Comparison of ENCODE assay signal across 30 mouse cellular contexts in the genomic region with DNA sequence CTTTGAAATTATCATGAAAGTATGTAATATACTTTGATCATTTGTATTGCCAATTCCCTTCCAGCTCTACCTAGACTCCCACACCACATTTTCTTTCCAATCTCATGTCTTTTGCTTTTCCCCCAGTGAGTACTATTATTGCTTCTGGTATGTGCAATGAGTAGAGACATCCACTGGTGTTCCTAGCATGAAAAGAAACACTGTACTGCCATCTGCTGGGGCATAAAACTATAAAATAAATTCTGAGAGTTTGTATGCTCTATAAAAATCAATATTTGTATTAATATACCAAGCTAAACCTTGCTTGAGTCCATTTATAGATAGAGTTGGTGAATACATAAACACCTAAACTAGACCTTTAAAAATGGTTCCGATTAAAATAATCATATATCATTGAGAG. TPM values are rescaled to one million over a fixed set of nuclear protein-coding genes. Genes with fewer than 3 reads are reported as not detected.
DNase-seq lines count a peak whose midpoint lies in the region; ATAC-seq and TF ChIP-seq lines count a peak whose summit lies in the region.
"Had no signal": no experiment of that assay in that cellular context is flagged by ENCODE, and none has a peak within 500 bp of the region (broad histone marks: within the 10 kb centered on the region; RNA-seq: fewer than 3 reads in every experiment).

No protein-coding gene starts in this region.

- no peak overlapping the region for H3K4me3 ChIP-seq in hindbrain, postnatal 0 days (ENCODE audit: low read length)
- no peak overlapping the region for H3K4me3 ChIP-seq in hindbrain, embryonic 13.5 days
- no peak overlapping the region for H3K4me3 ChIP-seq in liver, postnatal 0 days (ENCODE audit: low read depth, low read length)
- H3K4me3 ChIP-seq: embryonic facial prominence, embryonic 15.5 days; gastrocnemius, adult 2 months; limb, embryonic 15.5 days; neural tube, embryonic 15.5 days had no signal

- intact Hi-C loops in heart, postnatal 14 days (cut with DNase I): loop anchor here (5.0 kb wide), 1 partner anchor 427 kb away; no protein-coding TSS in a partner anchor

- no peaks in the 10 kb centered on the region for H3K4me1 ChIP-seq in hindbrain, postnatal 0 days (ENCODE audit: insufficient read depth, low read length)
- no peaks in the 10 kb centered on the region for H3K4me1 ChIP-seq in hindbrain, embryonic 13.5 days (replicated peaks)
- no peaks in the 10 kb centered on the region for H3K4me1 ChIP-seq in liver, postnatal 0 days (ENCODE audit: insufficient read depth)
- H3K4me1 ChIP-seq: embryonic facial prominence, embryonic 15.5 days; limb, embryonic 15.5 days; neural tube, embryonic 15.5 days had no signal

- 92% methylated on average over 1 of the region's 1 CpGs for WGBS in hindbrain, postnatal 0 days
- 96% methylated on average over 1 of the region's 1 CpGs for WGBS in hindbrain, embryonic 13.5 days
- WGBS in liver, postnatal 0 days (ENCODE audit: insufficient replicate concordance): 81% methylated on average over 1 of the region's 1 CpGs

- H3K27me3 ChIP-seq in hindbrain, postnatal 0 days (ENCODE audit: insufficient read depth, low read length): no peaks in the 10 kb centered on the region
- H3K27me3 ChIP-seq in hindbrain, embryonic 13.5 days: no peaks in the 10 kb centered on the region
- no peaks in the 10 kb centered on the region for H3K27me3 ChIP-seq in liver, postnatal 0 days (ENCODE audit: insufficient read depth, low read length)
- H3K27me3 ChIP-seq: embryonic facial prominence, embryonic 15.5 days; limb, embryonic 15.5 days; neural tube, embryonic 15.5 days had no signal

- DNase-seq in hindbrain, postnatal 0 days (ENCODE audit: low spot score): peak; percentile 8
- DNase-seq in liver, postnatal 0 days: no peak
- DNase-seq in liver: no peak
- DNase-seq in 3T3-L1 (ENCODE audit: low read depth, low spot score): peak; percentile 15
- DNase-seq in A20 (ENCODE audit: low read depth, low spot score): peak; percentile 26
- no peak for DNase-seq in heart, postnatal 14 days
- DNase-seq in testis, postnatal 14 days (ENCODE audit: low spot score): no peak
- DNase-seq: adrenal gland, postnatal 36 days; cerebellum, adult 18-20 months; cerebellum, postnatal 36 days; embryo, embryonic 11 days; gastrocnemius, adult 2 months; heart, postnatal 36 days; kidney, adult 9 months; kidney, postnatal 36 days; layer of hippocampus, adult 9-11 months; lung, adult 18-20 months; right cerebral cortex, postnatal 14 days had no signal

- H3K4me2 ChIP-seq in hindbrain, postnatal 0 days (ENCODE audit: low read depth, low read length): no peak overlapping the region
- H3K4me2 ChIP-seq in hindbrain, embryonic 13.5 days: no peak overlapping the region
- H3K4me2 ChIP-seq in liver, postnatal 0 days (ENCODE audit: low read depth, low read length): no peak overlapping the region
- H3K4me2 ChIP-seq: embryonic facial prominence, embryonic 15.5 days; hindbrain, embryonic 14.5 days; limb, embryonic 15.5 days; neural tube, embryonic 15.5 days had no signal

- no peak for ATAC-seq in hindbrain, postnatal 0 days
- no peak for ATAC-seq in hindbrain, embryonic 13.5 days (ENCODE audit: low FRiP score)
- no peak for ATAC-seq in liver, postnatal 0 days

- TF ChIP-seq CTCF in hindbrain, postnatal 0 days (IDR thresholded peaks at IDR 0.05; ENCODE audit: low read depth): peak; percentile 31
- TF ChIP-seq CTCF in liver, postnatal 0 days (IDR thresholded peaks at IDR 0.05; ENCODE audit: low read depth): 0 out of 2 replicates have a peak, but pooled peaks have one; percentile 4

- no peaks in the 10 kb centered on the region for H3K36me3 ChIP-seq in hindbrain, postnatal 0 days (ENCODE audit: insufficient read depth, low read length)
- no peaks in the 10 kb centered on the region for H3K36me3 ChIP-seq in hindbrain, embryonic 13.5 days
- H3K36me3 ChIP-seq in liver, postnatal 0 days (replicated peaks; ENCODE audit: insufficient read depth, low read length): no peaks in the 10 kb centered on the region
- H3K36me3 ChIP-seq: embryonic facial prominence, embryonic 15.5 days; limb, embryonic 15.5 days; neural tube, embryonic 15.5 days had no signal

- no peaks in the 10 kb centered on the region for H3K9me3 ChIP-seq in hindbrain, postnatal 0 days (ENCODE audit: low read length)
- no peaks in the 10 kb centered on the region for H3K9me3 ChIP-seq in hindbrain, embryonic 13.5 days
- no peaks in the 10 kb centered on the region for H3K9me3 ChIP-seq in liver, postnatal 0 days (ENCODE audit: low read length)
- H3K9me3 ChIP-seq: embryonic facial prominence, embryonic 15.5 days; limb, embryonic 15.5 days; neural tube, embryonic 15.5 days had no signal

- no peak overlapping the region for H3K27ac ChIP-seq in hindbrain, postnatal 0 days
- H3K27ac ChIP-seq in hindbrain, embryonic 13.5 days: no peak overlapping the region
- no peak overlapping the region for H3K27ac ChIP-seq in liver, postnatal 0 days (ENCODE audit: low read depth)
- H3K27ac ChIP-seq: embryonic facial prominence, embryonic 15.5 days; gastrocnemius, adult 2 months; hindbrain, embryonic 14.5 days; limb, embryonic 15.5 days; neural tube, embryonic 15.5 days had no signal

- no peak overlapping the region for H3K9ac ChIP-seq in hindbrain, postnatal 0 days (replicated peaks; ENCODE audit: low read length)
- H3K9ac ChIP-seq in hindbrain, embryonic 13.5 days: no peak overlapping the region
- H3K9ac ChIP-seq in liver, postnatal 0 days (replicated peaks): no peak overlapping the region
- H3K9ac ChIP-seq: embryonic facial prominence, embryonic 15.5 days; hindbrain, embryonic 14.5 days; limb, embryonic 15.5 days; neural tube, embryonic 15.5 days had no signal

- TF ChIP-seq EP300 in liver, postnatal 0 days (IDR thresholded peaks at IDR 0.05; ENCODE audit: low read depth): no peak

RNA-seq across cellular contexts. Expression of gene Tmprss15, which starts 27.0 kb away (rescaled TPM):
- total RNA-seq in hindbrain, postnatal 0 days (2014; rRNA removed): 0.04 and 0.16 TPM in 2 replicates
- polyA plus RNA-seq in hindbrain, postnatal 0 days (2015; fragmentation: Nextera tagmentation; extraction: Ambion mirVana): 0.05 TPM in 1 of 2 replicates, not detected in the other
- not detected in 2 replicates for polyA plus RNA-seq in hindbrain, embryonic 13.5 days (2015; fragmentation: Nextera tagmentation; extraction: Ambion mirVana)
- polyA plus RNA-seq in liver, postnatal 0 days (2015; fragmentation: Nextera tagmentation; extraction: Ambion mirVana): not detected in 2 replicates
- total RNA-seq in heart, postnatal 14 days (2021): not detected
- total RNA-seq: adrenal gland, postnatal 36 days; gastrocnemius, adult 2 months; gastrocnemius, postnatal 4 days; heart, adult 8-10 months; heart, postnatal 36 days; left cerebral cortex, adult 18-20 months; left cerebral cortex, postnatal 36 days; megakaryocyte-erythroid progenitor cell, adult 5-6 weeks had no signal
- polyA plus RNA-seq: embryonic facial prominence, embryonic 15.5 days; heart, embryonic 14.5 days; intestine, embryonic 14.5 days; limb, embryonic 15.5 days; neural tube, embryonic 15.5 days had no signal

Comparison
In these comparisons a context has a peak if more than half of its experiments do, and no peak if none do; other contexts are left out.
1. DNase-seq: peak in hindbrain, postnatal 0 days (single experiment), 3T3-L1 (single experiment) and A20 (single experiment); none in liver, postnatal 0 days (single experiment), liver (single experiment), heart, postnatal 14 days (0 of 2) and testis, postnatal 14 days (single experiment).